Mouse (Mus musculus) neural tube, embryonic 12.5 days (tissue): ENCODE measurements around the gene Slc7a4. TPM values are rescaled to one million over a fixed set of nuclear protein-coding genes. Genes with fewer than 3 reads are reported as not detected.
A peak's percentile ranks its signal among the peaks of the same experiment; 100 is the strongest.
"Not testable (repeated sequence)": the region's sequence is repeated elsewhere in the genome, so short reads cannot be mapped to it uniquely, and the experiment has no call there.

Source experiments
- ATAC-seq: fragments of 200-750 bp; cut with Nextera tagmentation; 2 replicates; pipeline ENCODE4 v1.8.0; 2017; ENCODE audit warnings: low read depth, mild to moderate bottlenecking, moderate TSS enrichment, moderate library complexity; ENCODE audit not compliant: low FRiP score
- H3K27ac ChIP-seq: fragments of 300-500 bp; sonication (generic); 2 replicates; pipeline ENCODE4 v1.5.1; 2016
- H3K27me3 ChIP-seq: fragments of 300-500 bp; sonication (generic); replicated peaks from 2 replicates; pipeline ENCODE4 v1.6.1; 2016; ENCODE audit warnings: mild to moderate bottlenecking
- H3K36me3 ChIP-seq: fragments of 300-500 bp; sonication (generic); 2 replicates; pipeline ENCODE4 v1.6.1; 2016; ENCODE audit warnings: mild to moderate bottlenecking
- H3K4me1 ChIP-seq: fragments of 300-500 bp; sonication (generic); 2 replicates; pipeline ENCODE4 v1.6.1; 2016
- H3K4me2 ChIP-seq: fragments of 300-500 bp; sonication (generic); replicated peaks from 2 replicates; pipeline ENCODE4 v1.6.1; 2016; ENCODE audit warnings: mild to moderate bottlenecking
- H3K4me3 ChIP-seq: fragments of 300-500 bp; sonication (generic); 2 replicates; pipeline ENCODE4 v1.5.1; 2016
- H3K9ac ChIP-seq: fragments of 300-500 bp; sonication (generic); 2 replicates; pipeline ENCODE4 v1.6.1; 2016; ENCODE audit warnings: mild to moderate bottlenecking
- H3K9me3 ChIP-seq: fragments of 300-500 bp; sonication (generic); 2 replicates; pipeline ENCODE4 v1.6.1; 2016; ENCODE audit warnings: mild to moderate bottlenecking
- WGBS: fragments of 180-500 bp; shearing (Covaris S2); methylation state at CpG from one replicate; pipeline ENCODE4 v1.1.7; 2016; 5-methylcytosine and 5-hydroxymethylcytosine counted together
- polyA plus RNA-seq: library from polyadenylated mRNA; unstranded; fragments of >200 nt; fragmentation: Nextera tagmentation; extraction: Ambion mirVana; gene quantifications from 2 replicates; pipeline ENCODE4 v1.2.1, GENCODE M21; 2016

Gene Slc7a4
- 6.6 TPM in 2 replicates for polyA plus RNA-seq

- H3K4me3 ChIP-seq: no peak within 1 kb of the TSS
- no peak within 1 kb of the TSS for H3K9ac ChIP-seq
- peaks cover under 1% of the 10 kb centered on the region; the same call in 1 of the 2 replicates for H3K27me3 ChIP-seq
- H3K4me2 ChIP-seq: no peak within 1 kb of the TSS
- no peak for ATAC-seq
- H3K27ac ChIP-seq: no peak within 1 kb of the TSS
- H3K36me3 ChIP-seq: no peaks in the 10 kb centered on the region
- H3K9me3 ChIP-seq: no peaks in the 10 kb centered on the region
- H3K4me1 ChIP-seq: no peaks in the 10 kb centered on the region
- WGBS: 11% methylated on average over 8 of the region's 8 CpGs
These were observed at the start of gene Slc7a4 for GRCm38 (mm10) chr16:17583064-17583463. TSS of gene Slc7a4 (minus strand) at chr16:17583214.

- Histone ChIP-seq H3K4me3 (no peak overlapping the region), H3K27ac (no peak overlapping the region), H3K9me3 (no peaks in the 10 kb centered on the region), H3K36me3 (peaks cover 64% of the 10 kb centered on the region), H3K4me1 (no peaks in the 10 kb centered on the region), H3K9ac (no peak overlapping the region), H3K27me3 (no peaks in the 10 kb centered on the region), H3K4me2 (no peak overlapping the region)
- 96% methylated on average over 2 of the region's 2 CpGs for WGBS
- no peak for ATAC-seq
These were observed 49.6 kb upstream of the Slc7a4 start for GRCm38 (mm10) chr16:17632580-17632979.

GRCm38 (mm10) chr16:17626269-17626555, 43.2 kb upstream of the Slc7a4 start:
- ATAC-seq: no peak
- H3K27ac ChIP-seq: no peak overlapping the region
- no peak overlapping the region for H3K4me2 ChIP-seq
- H3K4me1 ChIP-seq: no peaks in the 10 kb centered on the region
- no peak overlapping the region for H3K9ac ChIP-seq
- 95% methylated on average over 5 of the region's 5 CpGs for WGBS
- H3K36me3 ChIP-seq: peaks cover 75% of the 10 kb centered on the region
- H3K27me3 ChIP-seq: no peaks in the 10 kb centered on the region
- H3K4me3 ChIP-seq: no peak overlapping the region
- H3K9me3 ChIP-seq: no peaks in the 10 kb centered on the region

GRCm38 (mm10) chr16:17625488-17626268, 42.7 kb upstream of the Slc7a4 start:
- Histone ChIP-seq H3K27me3 (no peaks in the 10 kb centered on the region), H3K9me3 (no peaks in the 10 kb centered on the region), H3K27ac (no peak overlapping the region), H3K4me3 (no peak overlapping the region), H3K36me3 (peaks cover 71% of the 10 kb centered on the region), H3K4me1 (no peaks in the 10 kb centered on the region), H3K9ac (no peak overlapping the region), H3K4me2 (no peak overlapping the region)
- no peak for ATAC-seq
- WGBS: 74% methylated on average over 8 of the region's 8 CpGs

- Histone ChIP-seq H3K4me3 (no peak overlapping the region), H3K27ac (no peak overlapping the region), H3K9ac (no peak overlapping the region), H3K9me3 (no peaks in the 10 kb centered on the region), H3K36me3 (peaks cover 36% of the 10 kb centered on the region), H3K4me1 (peaks cover 10% of the 10 kb centered on the region), H3K27me3 (no peaks in the 10 kb centered on the region), H3K4me2 (no peak overlapping the region)
- ATAC-seq: no peak
- WGBS: 85% methylated on average over 1 of the region's 1 CpGs
These were observed 38.9 kb upstream of the Slc7a4 start for GRCm38 (mm10) chr16:17621936-17622335.

- Histone ChIP-seq H3K9me3 (no peaks in the 10 kb centered on the region), H3K4me3 (peak within 1 kb of the TSS; percentile 90), H3K4me1 (peaks cover 10% of the 10 kb centered on the region), H3K27ac (no peak within 1 kb of the TSS), H3K36me3 (peaks cover 20% of the 10 kb centered on the region), H3K4me2 (peak within 1 kb of the TSS; percentile 83), H3K27me3 (no peaks in the 10 kb centered on the region), H3K9ac (peak within 1 kb of the TSS; percentile 80)
- WGBS: 3% methylated on average over 60 of the region's 60 CpGs
- ATAC-seq: peak; percentile 89
These were observed 36.4 kb upstream of the Slc7a4 start, which contains the start of gene Smpd4 for GRCm38 (mm10) chr16:17619198-17620105. TSS of gene Smpd4 (plus strand) at chr16:17619354.

- no peaks in the 10 kb centered on the region for H3K27me3 ChIP-seq
- WGBS: 21% methylated on average over 13 of the region's 13 CpGs
- peaks cover 10% of the 10 kb centered on the region for H3K4me1 ChIP-seq
- H3K9ac ChIP-seq: no peak overlapping the region
- no peak overlapping the region for H3K4me3 ChIP-seq
- H3K9me3 ChIP-seq: no peaks in the 10 kb centered on the region
- no peak for ATAC-seq
- no peak overlapping the region for H3K4me2 ChIP-seq
- H3K36me3 ChIP-seq: peaks cover 11% of the 10 kb centered on the region
- H3K27ac ChIP-seq: no peak overlapping the region
These were observed 35.0 kb upstream of the Slc7a4 start for GRCm38 (mm10) chr16:17617922-17618565.

GRCm38 (mm10) chr16:17616212-17616611, 33.2 kb upstream of the Slc7a4 start:
- ATAC-seq: no peak
- H3K36me3 ChIP-seq: no peaks in the 10 kb centered on the region; the same call in 1 of the 2 replicates
- no peak overlapping the region for H3K4me3 ChIP-seq
- no peaks in the 10 kb centered on the region for H3K9me3 ChIP-seq
- peaks cover 10% of the 10 kb centered on the region for H3K4me1 ChIP-seq
- no peak overlapping the region for H3K27ac ChIP-seq
- H3K4me2 ChIP-seq: no peak overlapping the region
- 86% methylated on average over 5 of the region's 5 CpGs for WGBS
- H3K9ac ChIP-seq: no peak overlapping the region
- no peaks in the 10 kb centered on the region for H3K27me3 ChIP-seq

- not testable (repeated sequence) for H3K36me3 ChIP-seq, ATAC-seq, H3K4me1 ChIP-seq, H3K9ac ChIP-seq, H3K4me3 ChIP-seq, H3K27ac ChIP-seq, H3K4me2 ChIP-seq, H3K27me3 ChIP-seq, H3K9me3 ChIP-seq
- 91% methylated on average over 6 of the region's 6 CpGs for WGBS
These were observed 31.7 kb upstream of the Slc7a4 start for GRCm38 (mm10) chr16:17614740-17615139.

GRCm38 (mm10) chr16:17611383-17611782, 28.4 kb upstream of the Slc7a4 start:
- no peaks in the 10 kb centered on the region for H3K4me1 ChIP-seq
- H3K4me3 ChIP-seq: no peak overlapping the region
- no peak for ATAC-seq
- H3K9ac ChIP-seq: no peak overlapping the region
- H3K27ac ChIP-seq: no peak overlapping the region
- H3K9me3 ChIP-seq: no peaks in the 10 kb centered on the region
- no peaks in the 10 kb centered on the region for H3K36me3 ChIP-seq
- WGBS: 72% methylated on average over 4 of the region's 4 CpGs
- no peak overlapping the region for H3K4me2 ChIP-seq
- no peaks in the 10 kb centered on the region for H3K27me3 ChIP-seq

- H3K4me3 ChIP-seq: no peak overlapping the region
- H3K4me2 ChIP-seq: no peak overlapping the region
- 83% methylated on average over 5 of the region's 5 CpGs for WGBS
- no peaks in the 10 kb centered on the region for H3K9me3 ChIP-seq
- no peaks in the 10 kb centered on the region for H3K36me3 ChIP-seq
- H3K9ac ChIP-seq: no peak overlapping the region
- H3K4me1 ChIP-seq: no peaks in the 10 kb centered on the region
- H3K27ac ChIP-seq: no peak overlapping the region
- ATAC-seq: no peak
- no peaks in the 10 kb centered on the region for H3K27me3 ChIP-seq
These were observed 22.7 kb upstream of the Slc7a4 start for GRCm38 (mm10) chr16:17605684-17606083.

GRCm38 (mm10) chr16:17604941-17605340, 21.9 kb upstream of the Slc7a4 start:
- 67% methylated on average over 4 of the region's 4 CpGs for WGBS
- H3K9me3 ChIP-seq: no peaks in the 10 kb centered on the region
- H3K9ac ChIP-seq: no peak overlapping the region
- no peak for ATAC-seq
- no peaks in the 10 kb centered on the region for H3K27me3 ChIP-seq
- no peak overlapping the region for H3K4me3 ChIP-seq
- no peaks in the 10 kb centered on the region for H3K36me3 ChIP-seq
- no peak overlapping the region for H3K4me2 ChIP-seq
- H3K4me1 ChIP-seq: no peaks in the 10 kb centered on the region
- no peak overlapping the region for H3K27ac ChIP-seq
